Mouse (Mus musculus) heart, postnatal 36 days (tissue): ENCODE measurements at regions not wholly inside any gene's neighbourhood (a gene's known extent, or its start where the extent isn't known, plus 50 kb on each side); places are given as distances from the start of the nearest gene placed in this dataset.

Experiments used
- DNase-seq, 2 experiments: peaks; one replicate each; pipeline ENCODE4 v3.0.0; 2021 to 2022
- intact Hi-C: fragments of 180-260 bp; cut with DNase I; formaldehyde crosslinking; loops from one replicate; pipeline ENCODE4 v1.15.1; 2025

- intact Hi-C loops = no loop called here
- DNase-seq = no peak
Observed at GRCm38 (mm10) chr13:59934556-59934955, 111.6 kb upstream of the Tut7 start.

GRCm38 (mm10) chr13:59934093-59934492 lies 111.1 kb upstream of the Tut7 start:
- no peak for DNase-seq
- intact Hi-C loops = no loop called here

GRCm38 (mm10) chr13:59927379-59928111 lies 104.6 kb upstream of the Tut7 start:
- no peak for DNase-seq
- intact Hi-C loops = no loop called here

- intact Hi-C loops = no loop called here
- no peak for DNase-seq
Observed at GRCm38 (mm10) chr13:59925845-59926481, 103.0 kb upstream of the Tut7 start.

GRCm38 (mm10) chr13:59917185-59917584 lies 94.2 kb upstream of the Tut7 start:
- DNase-seq = no peak
- intact Hi-C loops = no loop called here

- no peak for DNase-seq
- intact Hi-C loops = no loop called here
Observed at GRCm38 (mm10) chr13:59916166-59917044, 93.5 kb upstream of the Tut7 start.

GRCm38 (mm10) chr13:59915734-59916133 lies 92.8 kb upstream of the Tut7 start:
- no peak for DNase-seq
- intact Hi-C loops = no loop called here

- intact Hi-C loops = no loop called here
- DNase-seq = no peak
Observed at GRCm38 (mm10) chr13:59910179-59911071, 87.5 kb upstream of the Tut7 start.

GRCm38 (mm10) chr13:59909400-59909799 lies 86.5 kb upstream of the Tut7 start:
- no peak for DNase-seq
- intact Hi-C loops = no loop called here

GRCm38 (mm10) chr13:59908786-59909185 lies 85.8 kb upstream of the Tut7 start:
- DNase-seq = no peak
- intact Hi-C loops = no loop called here

GRCm38 (mm10) chr13:59905488-59905887 lies 82.5 kb upstream of the Tut7 start:
- intact Hi-C loops = no loop called here
- DNase-seq = no peak

GRCm38 (mm10) chr13:59904415-59904814 lies 81.5 kb upstream of the Tut7 start:
- intact Hi-C loops = no loop called here
- DNase-seq = no peak

GRCm38 (mm10) chr13:59899521-59899920 lies 76.6 kb upstream of the Tut7 start:
- no peak for DNase-seq
- intact Hi-C loops = no loop called here

GRCm38 (mm10) chr13:59895754-59896153 lies 72.8 kb upstream of the Tut7 start:
- no peak for DNase-seq
- intact Hi-C loops = no loop called here

GRCm38 (mm10) chr13:59894094-59894493 lies 71.1 kb upstream of the Tut7 start:
- no peak for DNase-seq
- intact Hi-C loops = loop anchor here (5.0 kb wide), 2 partner anchors 158 to 173 kb away; no protein-coding TSS in a partner anchor

GRCm38 (mm10) chr13:59892961-59893360 lies 70.0 kb upstream of the Tut7 start:
- no peak for DNase-seq
- intact Hi-C loops = loop anchor here (5.0 kb wide), 2 partner anchors 159 to 174 kb away; no protein-coding TSS in a partner anchor

- intact Hi-C loops = loop anchor here (5.0 kb wide), 2 partner anchors 160 to 175 kb away; no protein-coding TSS in a partner anchor
Observed at GRCm38 (mm10) chr13:59892340-59892739, 69.4 kb upstream of the Tut7 start.

GRCm38 (mm10) chr13:59891737-59892136 lies 68.8 kb upstream of the Tut7 start:
- no peak for DNase-seq
- intact Hi-C loops = loop anchor here (5.0 kb wide), 2 partner anchors 161 to 176 kb away; no protein-coding TSS in a partner anchor

More at GRCm38 (mm10) chr13:59892340-59892739, 69.4 kb upstream of the Tut7 start:
- DNase-seq = no peak

- intact Hi-C loops = loop anchor here (2.0 to 5.0 kb wide), 4 partner anchors 163 to 579 kb away; partner anchors contain the start of gene Gas1
- peak; percentile 22 to 40 for DNase-seq
Observed at GRCm38 (mm10) chr13:59889468-59890117, 66.6 kb upstream of the Tut7 start.
